Mouse (Mus musculus) small intestine, adult 2 months (tissue): ENCODE data around the gene Egfl8.

ENCODE experiments used
- CTCF ChIP-seq: fragments of 200-500 bp; IDR thresholded peaks from 2 replicates; pipeline ENCODE4 v1.5.1; 2012; ENCODE audit warnings: low read depth, mild to moderate bottlenecking, control low read depth, inconsistent platforms, low read length, moderate library complexity, mixed read lengths; ENCODE audit not compliant: insufficient replicate concordance, insufficient read length; ENCODE audit errors: extremely low read depth
- POLR2A ChIP-seq: fragments of 200-500 bp; IDR thresholded peaks from 2 replicates; pipeline ENCODE4 v1.6.1; 2012; ENCODE audit warnings: low read depth, mild to moderate bottlenecking, control low read depth, inconsistent platforms, low read length, moderate library complexity

DNA sequence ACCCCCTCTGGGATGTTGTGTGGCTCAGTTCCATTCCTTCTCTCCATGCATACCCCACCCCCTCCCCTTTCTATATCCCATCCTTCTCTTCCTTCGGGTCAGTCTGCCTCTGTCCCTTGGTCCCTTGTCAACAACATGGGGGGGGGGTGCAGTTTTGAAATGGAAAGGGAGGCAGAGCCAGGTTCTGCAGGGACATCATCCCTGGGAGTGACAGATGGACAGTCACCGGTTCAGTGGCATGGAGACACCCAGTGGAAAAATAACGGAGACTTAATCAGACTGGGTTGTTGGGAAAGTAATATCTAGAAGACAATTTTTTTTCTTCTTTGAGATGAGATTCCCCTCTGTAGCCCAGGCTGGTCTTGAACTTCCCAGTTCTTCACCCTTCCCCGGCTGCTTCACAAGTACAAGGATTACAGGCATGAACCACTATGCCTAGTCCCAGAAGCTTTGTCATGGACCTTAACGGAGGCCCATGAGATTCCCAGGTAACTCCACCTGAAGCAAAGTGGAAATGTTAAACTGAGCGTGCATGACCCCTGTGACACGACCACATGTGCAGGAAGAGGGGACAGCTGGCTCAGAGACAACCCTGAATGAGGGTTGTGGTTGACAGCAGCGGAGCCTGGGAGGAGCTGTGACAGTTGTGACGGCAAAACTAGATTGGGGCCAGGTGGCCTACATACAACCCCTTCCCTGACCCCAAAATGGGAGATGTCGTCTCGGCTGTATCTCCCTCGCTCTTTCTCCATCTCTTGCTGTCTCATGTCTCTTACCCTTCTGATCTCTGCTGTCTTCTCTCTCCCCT lies 14.2 kb upstream of the Egfl8 start:
- TF ChIP-seq CTCF (no peak), POLR2A (no peak)
